Mouse (Mus musculus) cortical plate, adult 2 months (tissue): Measurements from ENCODE around the gene Ccin.

Source experiments
- CTCF ChIP-seq: fragments of 200-500 bp; IDR thresholded peaks from 2 replicates; pipeline ENCODE4 v1.5.1; 2011; ENCODE audit warnings: mild to moderate bottlenecking, control low read depth, low read length; ENCODE audit not compliant: insufficient read depth; ENCODE audit errors: extremely low read depth
- POLR2A ChIP-seq: fragments of 200-500 bp; IDR thresholded peaks from 2 replicates; pipeline ENCODE4 v1.6.1; 2011; ENCODE audit warnings: mild to moderate bottlenecking, low read length, control low read depth; ENCODE audit not compliant: insufficient read depth; ENCODE audit errors: extremely low read depth

DNA sequence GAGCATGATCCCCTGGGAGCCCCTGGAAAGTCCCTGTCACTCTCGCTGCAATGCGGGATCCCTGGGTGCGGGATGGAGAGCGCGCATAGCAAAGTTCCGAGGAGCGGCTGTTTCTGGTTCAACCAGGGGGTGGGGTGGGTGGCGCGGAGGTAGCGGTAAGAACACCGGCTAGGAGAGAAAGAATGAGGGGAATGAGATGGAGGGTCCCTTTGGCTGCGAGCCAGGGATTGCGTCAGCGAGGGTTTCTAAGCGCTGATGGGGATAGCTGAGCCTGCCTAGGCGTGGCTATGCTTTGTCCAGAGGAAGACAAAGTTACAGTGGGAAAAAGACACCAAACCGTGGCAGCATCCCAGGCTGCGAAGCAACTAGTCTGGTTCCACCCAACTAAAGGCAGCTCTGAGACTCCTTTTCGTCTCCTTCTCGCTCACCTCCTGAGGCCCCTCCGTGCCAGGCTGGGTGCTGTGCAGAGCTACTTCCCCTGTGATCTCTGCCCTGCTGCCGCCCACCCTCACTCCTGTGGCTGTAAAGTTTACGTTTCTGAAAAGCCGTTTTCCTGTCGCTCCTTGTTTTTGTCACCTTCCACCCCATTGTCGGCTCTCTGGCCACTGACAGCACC, 25.3 kb upstream of the Ccin start:
- TF ChIP-seq POLR2A, result no peak
- TF ChIP-seq CTCF, result no peak
